Mouse (Mus musculus): Measurements from ENCODE around the gene Cfap54.
A peak's percentile ranks its signal among the peaks of the same experiment; 100 is the strongest.

Cfap54 gene

GRCm38 (mm10) chr10:93098211-93098805 lies 16.9 kb upstream of the Cfap54 start:
- DNase-seq (ENCODE audit: low read depth, low spot score) = no peak

GRCm38 (mm10) chr10:93097439-93097838 lies 16.0 kb upstream of the Cfap54 start:
- DNase-seq (ENCODE audit: low read depth, low spot score) = no peak

- no peak for DNase-seq (ENCODE audit: low read depth, low spot score)
Observed at GRCm38 (mm10) chr10:93095827-93096226, 14.4 kb upstream of the Cfap54 start.

- DNase-seq (ENCODE audit: low read depth, low spot score) = peak; percentile 33
Observed at GRCm38 (mm10) chr10:93094957-93095580, 13.7 kb upstream of the Cfap54 start.

- no peak for DNase-seq (ENCODE audit: low read depth, low spot score)
Observed at GRCm38 (mm10) chr10:93091928-93092327, 10.5 kb upstream of the Cfap54 start.

- DNase-seq (ENCODE audit: low read depth, low spot score) = no peak
Observed at GRCm38 (mm10) chr10:93090241-93090640, 8.8 kb upstream of the Cfap54 start.

GRCm38 (mm10) chr10:93088396-93089048 lies 7.1 kb upstream of the Cfap54 start:
- no peak for DNase-seq (ENCODE audit: low read depth, low spot score)

- no peak for DNase-seq (ENCODE audit: low read depth, low spot score)
Observed at GRCm38 (mm10) chr10:93087504-93087903, 6.1 kb upstream of the Cfap54 start.

GRCm38 (mm10) chr10:93083963-93084340 lies 2.5 kb upstream of the Cfap54 start:
- DNase-seq (ENCODE audit: low read depth, low spot score) = no peak

- DNase-seq (ENCODE audit: low read depth, low spot score) = no peak
Observed at GRCm38 (mm10) chr10:93083198-93083962, 2.0 kb upstream of the Cfap54 start.

GRCm38 (mm10) chr10:93079486-93079885 lies 1.9 kb downstream of the Cfap54 start:
- DNase-seq (ENCODE audit: low read depth, low spot score) = no peak

- peak; percentile 47 for DNase-seq (ENCODE audit: low read depth, low spot score)
Observed at GRCm38 (mm10) chr10:93077935-93078479, 3.4 kb downstream of the Cfap54 start.

GRCm38 (mm10) chr10:93076376-93076775 lies 5.0 kb downstream of the Cfap54 start:
- DNase-seq (ENCODE audit: low read depth, low spot score) = no peak

GRCm38 (mm10) chr10:93075856-93076255 lies 5.6 kb downstream of the Cfap54 start:
- DNase-seq (ENCODE audit: low read depth, low spot score) = no peak

- no peak for DNase-seq (ENCODE audit: low read depth, low spot score)
Observed at GRCm38 (mm10) chr10:93072769-93073168, 8.6 kb downstream of the Cfap54 start.

GRCm38 (mm10) chr10:93071753-93072152 lies 9.7 kb downstream of the Cfap54 start:
- DNase-seq (ENCODE audit: low read depth, low spot score) = no peak

GRCm38 (mm10) chr10:93070121-93070898 lies 11.1 kb downstream of the Cfap54 start:
- peak; percentile 87 for DNase-seq (ENCODE audit: low read depth, low spot score)

- no peak for DNase-seq (ENCODE audit: low read depth, low spot score)
Observed at GRCm38 (mm10) chr10:93069721-93070120, 11.7 kb downstream of the Cfap54 start.

- peak; percentile 56 for DNase-seq (ENCODE audit: low read depth, low spot score)
Observed at GRCm38 (mm10) chr10:93069041-93069679, 12.3 kb downstream of the Cfap54 start.

- no peak for DNase-seq (ENCODE audit: low read depth, low spot score)
Observed at GRCm38 (mm10) chr10:93064973-93065372, 16.4 kb downstream of the Cfap54 start.

- DNase-seq (ENCODE audit: low read depth, low spot score) = peak; percentile 65
Observed at GRCm38 (mm10) chr10:93063576-93063975, 17.8 kb downstream of the Cfap54 start.
